Mouse (Mus musculus): ENCODE results near the gene Abhd12.
"Not testable (repeated sequence)": the region's sequence is repeated elsewhere in the genome, so short reads cannot be mapped to it uniquely, and the experiment has no call there.

Gene Abhd12

GRCm38 (mm10) chr2:150909429-150910039, 5.0 kb upstream of the Abhd12 start:
- peak; percentile 95 for DNase-seq (ENCODE audit: low read depth)

- not testable (repeated sequence) for DNase-seq (ENCODE audit: low read depth)
These were observed 4.3 kb upstream of the Abhd12 start for GRCm38 (mm10) chr2:150908881-150909280.

GRCm38 (mm10) chr2:150904936-150905450, 452 bp upstream of the Abhd12 start, which contains the start of gene Gins1:
Gins1 (plus strand) TSS chr2:150905400.
- DNase-seq (ENCODE audit: low read depth), result no peak

- DNase-seq (ENCODE audit: low read depth), result no peak
These were observed 2.2 kb downstream of the Abhd12 start for GRCm38 (mm10) chr2:150902347-150902746.

GRCm38 (mm10) chr2:150900341-150900740, 4.2 kb downstream of the Abhd12 start:
- no peak for DNase-seq (ENCODE audit: low read depth)

GRCm38 (mm10) chr2:150895691-150896252, 8.8 kb downstream of the Abhd12 start:
- DNase-seq (ENCODE audit: low read depth), result no peak

GRCm38 (mm10) chr2:150894617-150895267, 9.8 kb downstream of the Abhd12 start:
- DNase-seq (ENCODE audit: low read depth), result no peak

GRCm38 (mm10) chr2:150887370-150887769, 17.2 kb downstream of the Abhd12 start:
- DNase-seq (ENCODE audit: low read depth), result no peak

GRCm38 (mm10) chr2:150886315-150886714, 18.2 kb downstream of the Abhd12 start:
- DNase-seq (ENCODE audit: low read depth), result no peak

- no peak for DNase-seq (ENCODE audit: low read depth)
These were observed 18.7 kb downstream of the Abhd12 start for GRCm38 (mm10) chr2:150885814-150886213.

GRCm38 (mm10) chr2:150884779-150885110, 19.8 kb downstream of the Abhd12 start:
- DNase-seq (ENCODE audit: low read depth), result no peak

GRCm38 (mm10) chr2:150884075-150884778, 20.3 kb downstream of the Abhd12 start:
- no peak for DNase-seq (ENCODE audit: low read depth)

- no peak for DNase-seq (ENCODE audit: low read depth)
These were observed 27.0 kb downstream of the Abhd12 start for GRCm38 (mm10) chr2:150877561-150877960.

- no peak for DNase-seq (ENCODE audit: low read depth)
These were observed 29.3 kb downstream of the Abhd12 start for GRCm38 (mm10) chr2:150875226-150875625.

GRCm38 (mm10) chr2:150874508-150874907, 30.0 kb downstream of the Abhd12 start:
- no peak for DNase-seq (ENCODE audit: low read depth)

GRCm38 (mm10) chr2:150869446-150869845, 35.1 kb downstream of the Abhd12 start:
- DNase-seq (ENCODE audit: low read depth), result peak; percentile 61

- DNase-seq (ENCODE audit: low read depth), result no peak
These were observed 37.5 kb downstream of the Abhd12 start for GRCm38 (mm10) chr2:150867021-150867420.

- DNase-seq (ENCODE audit: low read depth), result no peak
These were observed 43.4 kb downstream of the Abhd12 start for GRCm38 (mm10) chr2:150861128-150861527.

GRCm38 (mm10) chr2:150859709-150860470, 44.7 kb downstream of the Abhd12 start:
- no peak for DNase-seq (ENCODE audit: low read depth)

GRCm38 (mm10) chr2:150858724-150859487, 45.6 kb downstream of the Abhd12 start:
- DNase-seq (ENCODE audit: low read depth), result no peak

GRCm38 (mm10) chr2:150855186-150855585, 49.4 kb downstream of the Abhd12 start:
- DNase-seq (ENCODE audit: low read depth), result no peak

Measured in naive thymus-derived CD4-positive, alpha-beta T cell, adult 2 months (primary cell).